Mouse (Mus musculus) ZHBTc4 (cell line): ENCODE results near the gene Gm44965.
A peak's percentile ranks its signal among the peaks of the same experiment; 100 is the strongest.

Source experiments
- DNase-seq: peaks from one replicate; pipeline ENCODE4 v3.0.0-alpha.2; 2011; ENCODE audit warnings: low read depth, low spot score

The Gm44965 gene

GRCm38 (mm10) chr6:48623460-48623859 is 29.7 kb downstream of the Gm44965 start:
- DNase-seq = peak; percentile 67

GRCm38 (mm10) chr6:48626464-48626863 is 32.7 kb downstream of the Gm44965 start, which contains the start of gene AI854703:
Gene AI854703, plus strand, starts transcription at chr6:48626764.
- no peak for DNase-seq

DNA sequence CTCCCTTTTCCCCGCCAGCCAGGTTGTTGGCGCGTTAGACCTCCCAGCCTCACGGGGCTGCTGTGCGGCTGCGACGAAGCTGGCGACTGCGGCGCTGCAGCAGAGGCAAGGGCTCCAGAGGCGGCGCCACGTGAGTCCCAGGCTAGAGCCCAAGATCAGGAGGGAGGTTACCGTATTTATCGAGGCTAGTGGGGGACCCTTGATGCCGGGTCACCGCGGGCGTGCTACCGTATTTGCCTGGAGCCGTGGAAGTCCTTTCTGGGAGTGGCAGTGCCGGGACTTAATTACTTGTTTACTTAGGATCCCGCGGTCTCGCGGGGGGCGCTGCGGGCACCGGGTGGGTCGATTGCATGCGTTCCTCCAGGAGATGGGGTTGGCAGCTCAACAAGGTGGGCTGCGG is 33.2 kb downstream of the Gm44965 start:
- peak; percentile 77 for DNase-seq

DNA sequence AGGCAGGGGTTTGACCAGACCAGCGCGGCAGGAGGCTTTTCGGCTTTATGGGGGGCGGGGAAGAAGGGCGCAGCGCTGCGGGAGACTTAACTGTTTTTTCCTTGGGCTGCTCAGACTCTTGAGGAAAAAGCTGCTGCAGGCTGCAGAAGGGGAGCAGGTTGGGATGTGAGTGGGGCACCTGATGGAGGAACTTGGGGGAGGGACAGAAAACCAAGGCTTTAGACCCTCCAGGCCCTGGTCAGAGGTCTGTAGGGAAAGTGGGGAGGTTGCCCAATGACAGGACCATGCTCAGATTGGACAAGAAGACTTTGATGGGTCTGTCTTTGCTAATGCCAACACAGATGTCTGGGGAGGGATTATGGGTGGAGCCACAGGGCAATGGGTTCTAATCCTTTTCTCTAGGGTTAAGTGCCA is 33.8 kb downstream of the Gm44965 start:
- DNase-seq = no peak

DNA sequence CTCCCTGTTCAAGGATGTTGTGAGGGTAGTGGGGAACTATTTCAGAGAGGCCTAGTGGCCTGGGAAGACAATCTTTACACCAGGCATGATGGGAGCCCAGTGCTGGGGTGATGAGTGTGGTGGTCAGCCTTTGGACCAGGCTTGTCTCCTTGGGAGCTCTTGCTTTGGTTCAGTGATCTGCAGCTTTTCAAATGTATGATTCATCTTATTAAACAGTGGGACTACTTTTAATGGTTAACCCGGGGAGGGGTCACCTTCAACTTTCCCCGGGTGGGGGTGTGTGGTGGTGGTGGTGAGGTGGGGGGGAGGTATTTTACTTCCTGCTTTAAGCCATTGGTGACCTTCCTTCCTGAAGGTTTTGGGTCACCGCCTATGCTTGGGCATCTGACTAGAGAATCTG is 34.6 kb downstream of the Gm44965 start:
- DNase-seq = no peak

DNA sequence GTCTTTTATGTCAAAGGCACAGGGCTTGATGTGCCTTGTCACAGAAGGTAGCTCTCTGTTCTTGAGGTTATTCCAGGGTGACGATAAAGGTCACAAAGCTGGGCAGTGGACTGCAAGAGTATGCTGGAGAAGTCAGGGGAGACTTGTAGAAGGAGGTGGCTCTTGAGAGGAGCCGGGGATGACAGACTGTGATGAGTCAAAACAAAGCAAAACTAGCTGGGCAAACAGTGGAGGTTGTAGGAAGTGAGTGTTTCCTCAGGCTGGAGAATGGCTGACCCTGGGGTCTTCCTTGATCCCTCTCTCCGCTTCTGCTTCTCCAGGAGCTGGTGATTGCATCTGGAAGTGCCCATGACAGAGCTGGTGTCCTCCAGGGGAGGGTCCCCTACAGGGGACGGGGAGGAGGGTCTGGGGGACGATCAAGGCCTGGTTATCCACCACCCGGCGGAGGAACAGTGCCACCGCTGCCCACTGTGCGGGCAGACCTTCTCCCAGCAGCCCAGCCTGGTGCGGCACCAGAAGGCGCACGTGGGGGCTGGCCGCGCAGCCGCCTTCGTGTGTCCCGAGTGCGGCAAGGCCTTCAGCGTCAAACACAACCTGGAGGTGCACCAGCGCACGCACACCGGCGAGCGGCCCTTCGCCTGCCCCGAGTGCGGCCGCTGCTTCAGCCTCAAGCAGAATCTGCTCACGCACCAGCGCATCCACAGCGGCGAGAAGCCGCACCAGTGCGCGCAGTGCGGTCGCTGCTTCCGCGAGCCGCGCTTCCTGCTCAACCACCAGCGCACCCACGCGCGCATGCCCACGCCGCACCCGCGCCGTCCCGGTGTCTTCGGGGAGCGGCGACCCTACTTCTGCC is 35.3 kb downstream of the Gm44965 start:
- peak; percentile 59 for DNase-seq

DNA sequence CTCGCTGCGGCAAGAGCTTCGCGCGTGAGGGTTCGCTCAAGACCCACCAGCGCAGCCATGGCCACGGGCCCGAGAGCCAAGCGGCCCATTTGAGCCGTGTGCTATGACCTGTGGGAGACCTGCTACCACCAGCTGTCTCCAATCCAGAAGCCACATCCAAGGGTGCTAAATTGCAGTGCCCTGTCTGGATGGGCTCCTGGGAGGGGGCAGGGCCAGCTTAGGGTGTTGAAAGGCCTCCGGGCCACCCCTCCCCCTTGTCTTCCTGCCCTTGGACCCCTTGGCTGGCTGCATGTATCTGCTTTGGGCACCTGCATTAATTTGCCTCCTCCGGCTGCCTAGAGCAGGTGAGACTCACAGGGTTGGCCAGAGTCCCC is 35.9 kb downstream of the Gm44965 start:
- DNase-seq = no peak

DNA sequence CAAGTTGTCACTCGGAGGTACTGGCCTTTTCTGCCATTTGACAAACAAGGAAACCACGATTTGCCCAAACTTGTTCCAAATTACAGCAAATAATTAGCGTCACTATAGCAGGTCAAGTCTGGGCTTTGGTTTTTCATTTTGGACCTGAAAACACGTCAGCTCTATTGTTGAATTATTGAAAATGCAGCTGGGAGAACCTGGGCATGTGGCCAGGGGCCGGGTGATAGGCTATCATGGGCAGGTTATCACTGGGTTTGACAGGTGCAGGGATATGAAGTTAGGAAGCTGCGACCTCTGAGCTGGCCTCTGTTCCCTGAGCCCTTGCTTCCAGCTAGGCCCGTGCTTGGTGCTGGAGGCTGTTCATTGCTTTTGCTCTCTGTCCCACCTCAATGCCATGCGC is 37.1 kb downstream of the Gm44965 start:
- no peak for DNase-seq

DNA sequence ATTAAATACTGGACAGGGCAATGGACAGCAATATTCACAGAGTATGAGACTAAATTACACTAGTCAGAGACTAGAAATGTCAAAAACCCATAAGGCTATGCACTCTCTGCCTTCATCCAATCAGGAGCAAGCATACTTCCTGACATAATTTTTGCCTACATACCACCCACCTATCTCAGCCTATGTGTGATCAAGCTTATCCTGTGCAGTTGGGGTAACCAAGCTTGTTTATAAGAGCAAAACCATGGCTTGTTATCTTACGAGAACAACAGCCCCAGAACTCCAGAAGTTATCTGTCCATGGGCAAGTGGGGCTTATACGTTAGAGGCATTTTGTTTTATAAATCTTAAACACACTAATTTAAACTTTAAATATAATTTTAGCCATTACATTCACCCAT is 41.4 kb downstream of the Gm44965 start:
- no peak for DNase-seq

- DNase-seq = no peak
Observed at GRCm38 (mm10) chr6:48636515-48636914, 42.8 kb downstream of the Gm44965 start.

- no peak for DNase-seq
Observed at GRCm38 (mm10) chr6:48637811-48638500, 44.2 kb downstream of the Gm44965 start.

DNA sequence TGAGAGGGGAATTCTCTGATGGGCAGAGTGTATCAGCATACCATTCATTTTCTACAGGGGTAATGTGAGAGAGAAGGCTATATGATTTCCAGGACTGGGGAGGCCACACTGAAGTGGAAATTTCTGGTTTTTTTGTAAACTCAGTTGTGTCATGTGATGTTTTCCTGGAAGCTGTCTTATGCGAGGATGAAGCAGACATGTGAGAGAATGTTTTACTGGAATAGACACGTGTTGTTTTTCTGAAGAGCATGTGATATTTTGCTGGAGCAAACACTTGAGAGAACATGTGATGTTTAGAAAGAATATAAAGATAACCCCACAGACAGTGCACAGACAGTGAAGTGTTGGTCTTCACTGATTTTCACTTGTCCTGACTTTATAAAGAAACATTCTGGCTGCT is 44.8 kb downstream of the Gm44965 start:
- DNase-seq = no peak

- no peak for DNase-seq
Observed at GRCm38 (mm10) chr6:48641391-48641790, 47.6 kb downstream of the Gm44965 start.

- peak; percentile 85 for DNase-seq
Observed at GRCm38 (mm10) chr6:48642764-48643292, 49.1 kb downstream of the Gm44965 start.

DNA sequence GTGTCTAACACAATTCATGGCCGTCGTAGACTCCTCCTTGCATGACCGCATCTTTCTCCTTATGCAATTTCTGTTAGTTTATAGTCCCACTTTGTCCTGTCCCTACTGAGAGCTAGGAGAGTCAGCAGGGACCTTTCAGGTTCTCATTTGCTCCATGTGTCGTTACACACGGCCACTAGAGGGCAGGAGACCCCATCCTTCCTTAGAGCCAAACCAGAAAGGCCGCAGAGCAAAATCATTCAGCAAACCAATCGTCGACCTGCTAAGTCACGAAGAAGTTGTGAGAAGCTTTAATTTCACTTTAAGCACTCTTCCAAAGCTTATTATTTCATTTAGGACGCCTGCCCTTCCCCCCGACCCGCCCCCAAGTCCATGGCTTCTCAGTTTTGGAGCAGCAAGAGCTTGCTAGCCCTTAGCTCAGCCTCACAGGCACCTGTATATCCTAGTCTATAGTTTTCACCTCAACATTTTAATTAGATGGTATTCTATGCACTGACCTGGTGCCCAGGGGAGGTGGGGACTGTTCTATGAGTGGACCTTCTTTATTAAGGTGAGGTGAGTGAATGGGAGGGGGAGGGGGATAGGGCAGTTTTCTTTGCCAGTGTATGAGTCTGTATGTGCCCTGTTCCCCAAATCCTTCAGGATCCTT is 52.0 kb downstream of the Gm44965 start:
- DNase-seq = peak; percentile 77

DNA sequence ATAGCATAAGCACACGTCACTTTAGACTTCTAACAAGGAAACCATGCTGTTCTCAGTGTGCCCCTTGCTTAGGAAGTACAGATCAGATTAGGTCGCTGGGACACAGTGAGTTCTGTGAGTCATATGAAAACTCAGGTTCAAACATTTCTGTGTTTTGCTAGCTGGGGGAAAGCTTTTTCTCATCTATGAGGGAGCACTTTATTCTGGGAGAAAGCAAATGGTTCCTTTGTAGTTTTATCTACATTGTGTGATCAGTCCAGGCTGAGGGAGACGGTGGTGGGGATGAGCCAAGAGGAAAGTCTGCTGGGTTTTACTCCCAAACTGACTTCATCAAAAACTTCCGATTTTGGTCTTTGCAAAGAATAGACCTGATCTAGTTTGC is 52.6 kb downstream of the Gm44965 start:
- no peak for DNase-seq

DNA sequence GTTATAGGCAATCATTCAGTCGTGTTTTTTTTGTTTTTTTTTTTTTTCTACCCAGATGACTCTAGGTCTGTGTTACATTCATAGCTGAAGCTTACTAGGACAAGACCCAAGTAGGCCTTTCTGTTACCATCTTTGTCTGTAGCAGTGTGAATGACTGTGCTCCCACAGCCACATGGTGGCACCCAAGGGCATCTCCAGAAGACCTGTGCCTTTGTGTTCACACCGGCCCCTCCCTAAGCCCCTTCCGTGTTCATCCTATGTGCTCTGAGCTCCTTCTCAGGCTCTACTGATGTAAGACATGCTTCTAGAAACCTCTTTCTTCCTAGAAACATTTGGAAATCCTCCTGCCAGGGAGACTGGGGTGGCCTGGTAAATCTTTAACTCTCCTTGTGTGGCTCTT is 53.3 kb downstream of the Gm44965 start, which contains the start of gene Gimap8:
Gimap8 (plus strand) TSS at position 240 of the 400 bp plus-strand sequence.
- DNase-seq = peak; percentile 62

DNA sequence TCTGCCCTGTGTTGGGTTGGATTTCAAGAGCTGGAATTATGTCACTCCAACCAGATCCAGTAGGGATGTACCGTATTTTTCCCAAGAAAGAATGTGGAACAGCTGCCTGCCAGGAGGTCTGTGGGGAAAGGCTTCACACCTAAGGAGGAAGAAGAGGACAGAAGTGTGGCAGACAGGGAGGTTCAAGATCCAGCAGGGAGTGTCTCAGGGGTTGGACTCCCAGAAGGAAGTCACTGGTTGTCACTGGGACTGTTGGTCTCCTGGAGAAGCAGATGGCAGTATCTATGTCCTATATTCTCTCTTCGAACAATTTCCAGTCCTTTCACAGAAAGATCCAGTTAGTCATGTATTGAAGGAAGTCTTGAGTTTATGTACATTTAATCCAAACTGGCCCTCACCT is 53.9 kb downstream of the Gm44965 start:
- DNase-seq = no peak

- no peak for DNase-seq
Observed at GRCm38 (mm10) chr6:48648779-48649178, 55.0 kb downstream of the Gm44965 start.

DNA sequence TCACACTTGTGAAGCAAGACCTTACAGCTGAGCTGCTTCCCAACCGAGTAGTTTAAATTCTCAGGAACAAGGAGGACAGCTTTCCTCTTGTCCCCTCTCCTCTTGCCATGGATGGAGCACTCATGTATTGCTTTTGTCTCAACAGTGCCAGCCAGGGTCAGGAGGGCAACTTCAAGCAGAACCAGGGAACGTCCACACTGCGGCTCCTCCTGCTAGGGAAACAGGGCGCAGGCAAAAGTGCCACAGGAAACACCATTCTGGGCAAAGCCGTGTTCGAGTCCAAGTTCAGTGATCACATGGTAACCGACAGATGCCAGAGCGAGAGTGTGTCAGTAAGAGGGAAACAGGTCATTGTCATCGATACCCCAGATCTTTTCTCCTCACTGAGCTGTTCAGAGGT is 56.3 kb downstream of the Gm44965 start:
- no peak for DNase-seq

DNA sequence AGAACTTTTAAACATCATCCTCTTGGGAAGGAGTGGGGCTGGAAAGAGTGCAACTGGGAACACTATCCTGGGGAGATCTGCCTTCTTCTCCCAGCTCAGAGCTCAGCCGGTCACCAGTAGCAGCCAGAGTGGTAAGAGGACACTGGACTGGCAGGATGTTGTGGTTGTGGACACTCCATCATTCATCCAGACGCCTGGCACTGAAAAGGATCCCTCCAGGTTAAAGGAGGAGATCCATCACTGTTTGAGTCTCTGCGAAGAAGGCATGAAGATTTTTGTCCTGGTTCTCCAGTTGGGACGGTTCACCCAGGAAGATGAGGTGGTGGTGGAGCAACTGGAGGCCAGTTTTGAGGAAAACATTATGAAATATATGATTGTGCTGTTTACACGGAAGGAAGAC is 65.0 kb downstream of the Gm44965 start:
- no peak for DNase-seq

- DNase-seq = no peak
Observed at GRCm38 (mm10) chr6:48664750-48665149, 71.0 kb downstream of the Gm44965 start.
